Mouse (Mus musculus) frontal cortex, postnatal 25 days (tissue): Measurements from ENCODE around the gene Bcl2l2.

Experiments
- DNase-seq, 2 experiments: peaks; one replicate each; pipeline ENCODE4 v3.0.0; 2022; ENCODE audit warnings: low spot score in 2 of 2

Gene Bcl2l2

GRCm38 (mm10) chr14:54883154-54884021, at the start of gene Bcl2l2, which contains the start of gene Gm20521:
Gene Bcl2l2 (plus strand): TSS chr14:54883377.
Gene Gm20521 (plus strand): TSS chr14:54883441.
- DNase-seq, result peak; percentile 39 to 45

- no peak for DNase-seq
Observed at GRCm38 (mm10) chr14:54843461-54843860, 39.7 kb upstream of the Bcl2l2 start.

- DNase-seq, result no peak
Observed at GRCm38 (mm10) chr14:54855726-54856125, 27.5 kb upstream of the Bcl2l2 start.

GRCm38 (mm10) chr14:54856703-54857102, 26.5 kb upstream of the Bcl2l2 start:
- no peak for DNase-seq

GRCm38 (mm10) chr14:54857891-54858290, 25.3 kb upstream of the Bcl2l2 start:
- no peak for DNase-seq

DNA sequence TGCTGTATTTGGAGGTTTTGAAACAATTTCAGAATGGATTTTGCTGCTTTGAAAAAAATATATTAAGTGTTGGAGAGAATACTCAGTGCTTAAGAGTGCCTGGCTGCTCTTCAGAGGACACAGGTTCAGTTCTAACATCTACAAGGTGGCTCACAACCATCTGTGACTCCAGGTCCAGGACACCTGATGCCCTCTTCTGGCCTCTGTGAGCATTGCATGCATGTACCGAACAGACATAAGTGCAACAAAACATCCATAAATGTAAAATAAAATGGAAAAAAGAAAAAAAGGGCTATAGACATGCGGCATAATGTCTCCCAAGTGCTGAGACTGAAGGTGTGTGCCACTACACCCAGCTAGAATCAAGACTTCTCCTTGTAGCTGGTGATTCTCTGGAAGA, 22.7 kb upstream of the Bcl2l2 start:
- no peak for DNase-seq

GRCm38 (mm10) chr14:54863501-54864312, 19.5 kb upstream of the Bcl2l2 start:
- peak; percentile 80 to 87 for DNase-seq

DNA sequence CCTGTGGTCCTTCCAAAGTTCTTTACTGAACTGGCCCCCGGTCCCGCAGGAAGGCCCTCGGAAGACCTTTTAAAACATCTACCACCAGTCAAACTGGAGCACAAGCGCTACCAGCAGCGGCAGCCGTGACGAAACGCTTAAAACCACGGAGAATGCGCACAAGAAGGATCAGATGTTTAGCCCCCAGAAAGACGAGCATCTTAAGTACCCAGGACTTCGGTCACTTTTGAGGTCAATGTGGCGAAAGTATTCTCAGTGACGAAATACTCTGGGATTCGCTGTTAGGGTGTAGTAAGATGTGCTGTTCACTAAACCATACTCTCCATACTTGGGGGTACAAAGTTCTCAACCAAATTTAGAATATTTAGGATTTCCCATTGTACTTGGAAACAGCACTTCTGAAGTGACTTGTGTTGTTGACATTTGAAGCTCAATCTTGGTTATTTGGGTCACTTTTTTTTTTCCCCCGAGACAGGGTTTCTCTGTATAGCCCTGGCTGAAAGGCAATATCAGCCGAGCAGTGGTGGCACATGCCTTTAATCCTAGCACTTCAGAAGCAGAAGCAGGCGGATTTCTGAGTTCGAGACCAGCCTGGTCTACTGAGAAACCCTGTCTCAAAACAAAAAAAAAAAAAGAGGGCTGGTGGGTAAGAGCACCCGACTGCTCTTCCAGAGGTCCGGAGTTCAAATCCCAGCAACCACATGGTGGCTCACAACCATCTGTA, 18.7 kb upstream of the Bcl2l2 start:
- no peak for DNase-seq

- no peak for DNase-seq
Observed at GRCm38 (mm10) chr14:54865626-54866025, 17.6 kb upstream of the Bcl2l2 start.

DNA sequence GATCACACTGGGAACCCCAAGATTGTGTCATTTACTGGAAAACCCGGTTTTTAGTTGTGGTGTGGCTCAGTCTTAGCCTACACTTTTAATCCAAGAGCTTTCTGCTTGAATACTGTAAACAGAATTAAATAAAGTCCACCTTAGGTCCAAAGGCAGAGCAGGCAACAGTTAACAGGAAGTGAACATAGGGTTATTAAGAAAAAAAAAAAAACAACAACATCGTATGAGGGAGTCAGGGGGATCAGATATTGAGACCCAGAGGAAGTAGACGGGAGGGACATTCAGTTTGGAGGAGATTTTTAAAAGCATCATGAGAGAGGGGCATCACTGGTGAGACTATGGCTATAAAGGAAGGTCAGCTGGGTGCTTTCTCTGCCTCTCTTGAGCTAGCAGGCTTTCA, 16.9 kb upstream of the Bcl2l2 start:
- DNase-seq, result no peak

DNA sequence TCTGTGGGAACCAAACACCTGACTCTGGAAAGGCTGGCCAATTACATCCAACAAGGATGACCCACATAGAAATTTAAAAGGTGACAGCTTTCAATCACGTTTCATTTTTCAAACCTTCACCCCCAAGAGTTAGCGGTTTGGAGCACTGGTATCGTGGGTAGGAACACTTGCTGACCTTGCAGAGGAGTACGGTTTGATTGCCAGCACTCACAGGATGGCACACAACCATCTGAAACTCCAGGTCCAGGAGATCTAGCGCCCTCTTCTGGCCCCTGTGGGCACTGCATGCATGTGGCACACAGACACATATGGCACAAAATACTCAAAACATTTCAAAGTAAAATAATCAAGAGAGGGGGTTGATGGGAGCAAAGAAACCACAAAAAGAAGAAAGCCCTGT, 16.2 kb upstream of the Bcl2l2 start:
- DNase-seq, result no peak

GRCm38 (mm10) chr14:54868026-54868425, 15.2 kb upstream of the Bcl2l2 start:
- DNase-seq, result no peak

DNA sequence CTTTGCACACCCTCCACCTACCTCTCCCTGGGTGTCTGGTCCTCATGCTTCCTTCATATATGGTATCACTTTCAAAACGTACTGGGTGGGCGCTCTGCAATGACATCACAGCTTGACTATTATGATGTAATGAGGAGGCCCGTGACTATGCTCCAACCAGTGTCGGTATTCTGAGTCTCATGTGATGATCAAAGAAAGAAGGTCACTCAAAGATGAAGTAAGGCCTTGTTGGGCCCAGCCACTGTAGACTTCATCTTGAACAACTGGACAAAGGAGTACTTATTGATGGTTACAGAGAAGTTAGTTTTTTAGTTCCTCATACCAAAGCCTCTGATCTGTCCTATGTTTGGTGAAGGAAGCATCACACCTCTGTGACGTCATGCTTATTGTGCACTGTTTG, 12.3 kb upstream of the Bcl2l2 start, which contains the start of gene Homez:
Gene Homez (minus strand): TSS at position 101 of the 400 bp plus-strand sequence.
- DNase-seq, result no peak

GRCm38 (mm10) chr14:54874165-54874564, 9.0 kb upstream of the Bcl2l2 start:
- DNase-seq, result no peak

- no peak for DNase-seq
Observed at GRCm38 (mm10) chr14:54875844-54876538, 7.2 kb upstream of the Bcl2l2 start.

- DNase-seq, result peak; percentile 81
Observed at GRCm38 (mm10) chr14:54876539-54877047, 6.6 kb upstream of the Bcl2l2 start.

DNA sequence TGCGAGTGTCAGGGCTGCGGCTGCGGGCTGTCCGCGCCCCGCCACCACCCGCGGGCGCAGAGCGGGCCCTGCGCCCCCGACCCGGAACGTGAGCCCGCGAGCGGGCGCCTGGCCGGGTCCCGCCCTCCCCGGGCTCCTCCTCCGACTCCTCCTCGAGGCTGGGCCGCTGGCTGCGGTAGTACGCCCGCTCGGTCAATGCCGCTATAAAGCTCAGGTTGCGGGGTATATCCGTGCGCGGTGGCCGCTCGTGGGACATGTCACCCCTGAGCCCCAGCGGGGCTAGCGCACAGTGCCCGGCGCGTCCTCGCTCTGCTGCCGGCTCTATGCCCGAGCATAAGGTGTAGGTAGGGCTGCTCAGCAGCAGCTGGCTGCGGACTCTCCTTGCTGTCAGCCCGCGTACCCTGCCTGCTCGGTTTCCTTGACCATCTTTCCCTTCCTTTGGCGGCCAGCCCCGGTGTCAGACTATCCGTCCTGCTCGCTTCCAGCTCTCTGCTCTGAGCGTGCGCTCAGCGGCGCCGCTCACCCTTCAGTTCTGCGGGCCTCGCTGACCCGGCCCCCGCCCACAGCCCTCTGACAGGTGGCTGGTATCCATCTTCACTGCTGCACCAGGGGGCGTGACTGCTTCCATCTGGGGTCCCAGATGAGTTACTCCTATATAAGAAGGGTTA, 6.0 kb upstream of the Bcl2l2 start, which contains the start of gene Ppp1r3e:
Gene Ppp1r3e (minus strand): TSS at position 503 of the 668 bp plus-strand sequence.
- peak; percentile 36 to 44 for DNase-seq

DNA sequence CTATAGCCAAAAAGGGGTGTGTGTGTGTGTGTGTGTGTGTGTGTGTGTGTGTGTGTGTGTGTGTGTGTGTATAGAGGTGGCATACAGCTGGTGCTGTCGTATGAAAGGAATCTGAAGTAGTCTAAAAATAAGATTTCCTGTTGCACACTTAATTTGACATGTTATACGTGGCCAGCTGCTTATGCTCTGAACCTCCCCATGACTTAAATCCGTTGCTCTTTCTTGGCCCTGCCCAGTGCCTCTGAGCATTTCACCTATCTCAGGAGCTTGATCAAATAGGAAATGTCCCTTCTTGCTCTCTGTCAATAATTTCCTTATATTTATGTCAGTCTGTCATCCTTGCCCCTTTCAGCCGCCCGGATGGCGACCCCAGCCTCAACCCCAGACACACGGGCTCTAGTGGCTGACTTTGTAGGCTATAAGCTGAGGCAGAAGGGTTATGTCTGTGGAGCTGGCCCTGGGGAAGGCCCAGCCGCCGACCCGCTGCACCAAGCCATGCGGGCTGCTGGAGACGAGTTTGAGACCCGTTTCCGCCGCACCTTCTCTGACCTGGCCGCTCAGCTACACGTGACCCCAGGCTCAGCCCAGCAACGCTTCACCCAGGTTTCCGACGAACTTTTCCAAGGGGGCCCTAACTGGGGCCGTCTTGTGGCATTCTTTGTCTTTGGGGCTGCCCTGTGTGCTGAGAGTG, 990 bp downstream of the Bcl2l2 start:
- DNase-seq, result no peak

DNA sequence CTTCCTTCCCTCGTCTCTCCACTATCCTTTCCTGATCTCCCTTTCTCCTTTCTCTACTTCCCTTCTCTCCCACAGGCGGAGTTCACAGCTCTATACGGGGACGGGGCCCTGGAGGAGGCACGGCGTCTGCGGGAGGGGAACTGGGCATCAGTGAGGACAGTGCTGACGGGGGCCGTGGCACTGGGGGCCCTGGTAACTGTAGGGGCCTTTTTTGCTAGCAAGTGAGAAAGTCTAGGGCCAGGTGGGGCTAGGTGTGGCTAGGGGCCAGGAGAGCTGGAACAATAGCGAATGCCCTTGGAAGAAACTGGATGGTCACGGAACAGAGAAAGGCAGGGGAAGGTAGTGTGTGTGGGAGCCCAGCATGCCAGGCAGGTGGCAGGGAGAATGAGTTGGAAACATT, 2.1 kb downstream of the Bcl2l2 start:
- DNase-seq, result no peak

GRCm38 (mm10) chr14:54892200-54892599, 9.0 kb downstream of the Bcl2l2 start, which contains the start of gene Pabpn1:
Gene Pabpn1 (plus strand): TSS chr14:54892500.
- no peak for DNase-seq
